Mouse (Mus musculus) myocyte (in vitro differentiated cells): ENCODE results near the gene Tcl1b2. TPM values are rescaled to one million over a fixed set of nuclear protein-coding genes. Genes with fewer than 3 reads are reported as not detected.
"Not testable (repeated sequence)": the region's sequence is repeated elsewhere in the genome, so short reads cannot be mapped to it uniquely, and the experiment has no call there.

Experiments used
- H3K27me3 ChIP-seq: one replicate; pipeline ENCODE4 v1.6.1; 2011; ENCODE audit not compliant: control insufficient read depth, insufficient read depth, insufficient read length
- H3K36me3 ChIP-seq: one replicate; pipeline ENCODE4 v1.6.1; 2011; ENCODE audit not compliant: control insufficient read depth, insufficient read depth
- H3K4me2 ChIP-seq: one replicate; pipeline ENCODE4 v1.6.1; 2011; ENCODE audit warnings: low read depth, control low read depth
- H3K4me3 ChIP-seq: one replicate; pipeline ENCODE4 v1.5.1; 2011; ENCODE audit warnings: mild to moderate bottlenecking, control low read depth, moderate library complexity
- H3K79me2 ChIP-seq: one replicate; pipeline ENCODE4 v1.6.1; 2011; ENCODE audit not compliant: control insufficient read depth, insufficient read depth
- H3ac ChIP-seq: one replicate; pipeline ENCODE4 v1.6.1; 2011; ENCODE audit not compliant: control insufficient read depth, insufficient read length
- polyA plus RNA-seq: library from polyadenylated mRNA; unstranded; fragments of >200 nt; fragmentation: generic; extraction: Trizol; gene quantifications from one replicate; pipeline ENCODE4 v1.2.1, GENCODE M21; 2012; ENCODE audit warnings: missing spikeins

Tcl1b2 gene
- polyA plus RNA-seq, 1 experiment: not detected

GRCm38 (mm10) chr12:105190743-105191142 lies 44.9 kb downstream of the Tcl1b2 start, which contains the start of gene Tcl1b3:
Gene Tcl1b3 (plus strand): TSS chr12:105191043.
- H3K36me3 ChIP-seq, H3K4me3 ChIP-seq, H3K4me2 ChIP-seq, H3ac ChIP-seq, H3K27me3 ChIP-seq, H3K79me2 ChIP-seq: not testable (repeated sequence)

- not testable (repeated sequence) for H3K36me3 ChIP-seq, H3K79me2 ChIP-seq, H3K4me3 ChIP-seq, H3ac ChIP-seq, H3K27me3 ChIP-seq, H3K4me2 ChIP-seq
These were observed 54.1 kb downstream of the Tcl1b2 start for GRCm38 (mm10) chr12:105199684-105200497.

DNA sequence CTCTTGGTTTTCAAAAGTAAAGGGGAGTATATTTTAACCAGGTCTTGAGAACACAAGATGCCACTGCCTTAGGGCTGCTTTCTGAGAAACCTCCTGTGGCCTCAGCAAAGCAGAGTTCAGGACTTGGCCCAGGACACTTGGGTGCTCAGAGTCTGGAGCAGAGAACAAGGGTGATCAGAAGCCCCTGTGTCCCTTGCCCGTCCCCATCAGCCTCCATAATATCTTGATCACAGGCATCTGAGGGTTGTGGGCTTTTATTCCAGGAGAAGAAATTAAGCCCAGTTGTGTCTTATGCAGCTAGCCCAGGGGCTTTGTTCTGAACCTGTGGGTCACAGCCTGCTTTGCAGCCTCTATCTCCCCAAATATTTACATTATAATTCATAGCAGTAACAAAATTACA lies 55.8 kb downstream of the Tcl1b2 start, which contains the start of gene Tcl1b4:
Gene Tcl1b4 (plus strand): TSS at position 301 of the 400 bp plus-strand sequence.
- not testable (repeated sequence) for H3K27me3 ChIP-seq, H3K36me3 ChIP-seq, H3K4me3 ChIP-seq, H3ac ChIP-seq, H3K4me2 ChIP-seq, H3K79me2 ChIP-seq

Other genes with a start within 250 kb of the Tcl1b2 start
- 11.6 TPM for gene Syne3, start 136.2 kb upstream of the Tcl1b2 start, polyA plus RNA-seq
- gene Glrx5, start 113.3 kb upstream of the Tcl1b2 start, polyA plus RNA-seq: 52.4 TPM
- gene Tcl1b1, start 13.7 kb downstream of the Tcl1b2 start, polyA plus RNA-seq: not detected
- 0.04 TPM for gene Tcl1b5, start 30.3 kb downstream of the Tcl1b2 start, polyA plus RNA-seq
- not detected for gene Tcl1b3, start 45.0 kb downstream of the Tcl1b2 start, polyA plus RNA-seq
- gene Tcl1b4, start 55.9 kb downstream of the Tcl1b2 start, polyA plus RNA-seq: not detected
- not detected for gene Tcl1, start 76.8 kb downstream of the Tcl1b2 start, polyA plus RNA-seq
- gene Tunar, start 187.9 kb downstream of the Tcl1b2 start, polyA plus RNA-seq: not detected